Mouse (Mus musculus) right cerebral cortex, postnatal 10 days (tissue): ENCODE measurements around the gene Dtx1.

Experiments used
- DNase-seq, 2 experiments: peaks; one replicate each; pipeline ENCODE4 v3.0.0; 2021; ENCODE audit warnings: low spot score in 2 of 2

Gene Dtx1

GRCm38 (mm10) chr5:120711827-120712226, at the start of gene Dtx1:
Dtx1 (minus strand) TSS chr5:120711927.
- DNase-seq: no peak

- DNase-seq: no peak
These were observed 42.5 kb upstream of the Dtx1 start for GRCm38 (mm10) chr5:120754215-120754614.

GRCm38 (mm10) chr5:120752786-120753185, 41.1 kb upstream of the Dtx1 start:
- DNase-seq: no peak

GRCm38 (mm10) chr5:120751206-120751605, 39.5 kb upstream of the Dtx1 start:
- DNase-seq: no peak

GRCm38 (mm10) chr5:120749688-120750087, 38.0 kb upstream of the Dtx1 start, which contains the start of gene Oas2:
Oas2 (minus strand) TSS chr5:120749853.
- no peak for DNase-seq

DNA sequence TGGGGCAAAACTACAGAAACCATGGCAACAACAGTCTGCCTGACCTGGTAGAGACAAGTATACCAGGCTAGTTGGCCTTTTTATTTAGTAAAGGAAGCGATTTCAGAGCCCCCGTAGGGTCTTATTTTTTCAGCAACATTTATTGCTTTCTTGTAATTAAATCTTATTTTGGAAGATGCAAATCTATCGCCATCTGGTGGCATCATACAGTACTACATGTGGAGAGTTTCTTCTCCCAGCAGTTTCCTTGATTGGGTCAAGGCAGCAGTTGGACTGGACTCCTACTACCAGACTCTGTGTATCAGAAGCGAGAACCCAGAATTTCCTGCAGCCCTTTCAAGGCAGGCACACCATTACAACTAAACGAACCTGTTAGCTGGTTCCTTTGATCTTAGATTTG, 34.7 kb upstream of the Dtx1 start:
- peak; percentile 60 to 75 for DNase-seq

DNA sequence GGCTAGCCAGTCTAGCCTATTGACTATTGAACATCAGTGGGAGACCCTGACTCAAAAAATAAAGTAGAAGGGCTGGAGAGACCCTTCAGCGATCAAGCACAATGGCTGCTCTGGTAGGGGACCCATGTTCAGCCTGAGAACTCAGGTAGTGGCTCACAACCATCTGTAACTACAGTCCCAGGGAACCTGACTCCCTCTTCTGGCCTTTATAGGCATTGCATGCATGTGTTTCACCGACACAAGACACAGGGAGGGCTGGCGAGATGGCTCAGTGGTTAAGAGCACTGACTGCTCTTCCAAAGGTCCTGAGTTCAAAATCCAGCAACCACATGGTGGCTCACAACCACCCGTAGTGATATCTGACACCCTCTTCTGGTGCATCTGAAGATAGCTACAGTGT, 30.4 kb upstream of the Dtx1 start:
- DNase-seq: no peak

- DNase-seq: peak; percentile 68 to 73
These were observed 22.8 kb upstream of the Dtx1 start for GRCm38 (mm10) chr5:120734380-120734990.

GRCm38 (mm10) chr5:120733696-120734095, 22.0 kb upstream of the Dtx1 start:
- no peak for DNase-seq

- no peak for DNase-seq
These were observed 21.0 kb upstream of the Dtx1 start for GRCm38 (mm10) chr5:120732740-120733139.

DNA sequence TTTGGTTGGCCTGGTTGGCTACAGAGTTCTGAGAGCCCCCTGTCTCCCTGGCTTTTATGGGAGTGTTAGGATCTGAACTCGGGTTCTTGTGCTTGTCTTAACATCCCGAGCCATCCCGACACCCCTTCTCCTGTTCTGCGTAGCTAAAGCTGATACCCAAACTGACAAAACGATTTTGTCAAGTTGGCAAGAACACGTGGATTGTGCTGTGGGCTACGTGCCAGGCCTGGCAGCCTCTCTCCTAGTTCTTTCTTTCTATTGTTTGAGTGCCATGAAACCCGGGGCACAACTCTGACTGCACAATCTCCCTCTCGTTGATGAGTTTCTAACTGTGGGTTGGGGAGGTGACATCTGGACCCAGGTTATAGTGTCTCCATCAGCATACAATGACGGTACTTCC, 17.6 kb upstream of the Dtx1 start:
- DNase-seq: peak in 1 of 2 experiments; percentile 73

DNA sequence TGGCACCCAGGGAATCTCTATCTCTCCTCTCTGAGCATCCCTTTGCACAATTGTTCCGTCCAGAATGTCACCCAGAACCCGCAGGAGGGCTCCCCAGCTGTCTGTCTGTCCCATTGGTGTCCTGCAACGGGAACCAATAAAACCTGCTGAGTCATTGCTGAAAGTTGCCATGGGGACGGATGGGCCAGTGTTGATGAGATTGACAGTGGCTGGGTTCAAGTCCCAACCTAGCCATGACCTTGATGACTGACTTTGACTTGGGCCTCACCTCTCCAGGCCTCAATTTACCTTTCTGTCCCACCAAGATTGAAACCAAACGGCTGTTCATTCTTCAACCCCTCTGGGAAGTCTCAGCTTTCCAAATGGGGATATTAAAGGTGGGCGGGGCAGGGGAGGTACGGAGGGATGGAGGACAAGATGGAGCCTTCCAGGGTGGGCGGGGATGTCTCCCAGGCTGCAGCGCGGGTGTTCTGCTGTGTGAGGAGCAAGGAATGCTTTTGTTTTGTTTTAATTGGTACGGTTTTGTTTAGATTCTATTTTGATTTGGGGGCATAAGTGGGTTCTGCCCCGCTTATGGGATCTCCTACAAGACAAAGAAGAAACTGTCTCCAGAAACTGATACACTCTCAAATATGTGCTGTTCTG, 14.2 kb upstream of the Dtx1 start:
- no peak for DNase-seq

DNA sequence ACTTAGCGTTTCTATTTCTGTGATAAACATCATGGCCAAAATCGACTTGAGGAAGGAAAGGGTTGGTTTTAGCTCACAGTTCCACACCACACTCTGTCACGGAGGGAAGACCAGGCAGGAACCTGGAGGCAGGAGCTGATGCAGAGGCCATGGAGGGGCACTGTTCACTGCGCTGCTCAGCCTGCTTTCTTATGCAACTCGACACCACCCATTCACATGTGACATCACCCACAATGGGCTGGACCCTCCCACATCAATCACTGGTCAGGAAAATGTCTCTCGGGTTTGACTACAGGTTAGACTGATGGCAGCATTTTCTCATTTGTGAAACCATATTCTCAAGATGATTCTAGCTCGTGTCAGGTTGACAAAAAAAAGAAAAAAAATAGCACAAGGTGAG, 9.3 kb upstream of the Dtx1 start:
- DNase-seq: no peak

DNA sequence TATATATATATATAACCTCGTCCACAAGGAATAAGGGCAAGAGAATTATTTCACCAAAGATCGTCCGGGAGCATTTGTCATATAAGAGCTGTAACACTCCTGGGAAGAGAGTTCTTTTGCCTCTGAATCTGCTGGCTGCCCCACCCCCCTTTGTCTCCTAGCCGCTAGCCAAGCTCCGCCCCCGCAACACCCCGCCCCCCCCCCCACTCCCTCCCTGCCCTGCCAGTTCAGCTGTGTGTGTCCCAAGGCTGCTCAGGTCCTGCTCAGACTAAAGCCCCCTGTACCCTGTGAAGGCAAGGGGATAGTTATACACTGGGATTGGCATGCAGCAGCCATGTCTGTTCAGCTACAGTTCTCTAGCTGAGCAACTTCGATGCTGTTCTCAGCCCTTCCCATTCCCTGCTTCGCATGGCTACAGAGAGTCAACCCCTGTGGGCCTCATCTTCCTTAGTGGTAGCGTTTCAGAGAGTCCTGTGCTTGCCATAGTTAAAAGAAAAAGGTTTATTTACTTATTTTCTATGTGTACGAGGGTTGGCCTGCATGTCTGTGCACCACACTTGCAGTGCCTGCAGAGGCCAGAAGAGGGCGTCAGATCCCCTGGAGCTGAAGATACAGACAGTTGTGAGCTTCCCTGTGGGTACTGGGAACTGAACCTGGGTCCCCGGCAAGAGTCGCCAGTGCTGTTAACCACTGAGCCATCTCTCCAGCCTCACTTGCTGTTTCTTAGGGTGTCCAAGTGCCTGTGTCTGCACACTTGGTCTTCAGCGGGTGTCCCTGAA, 7.1 kb upstream of the Dtx1 start:
- no peak for DNase-seq

- DNase-seq: peak; percentile 44 to 53
These were observed 5.4 kb upstream of the Dtx1 start for GRCm38 (mm10) chr5:120717136-120717535.

- DNase-seq: peak; percentile 76 to 88
These were observed 2.6 kb upstream of the Dtx1 start for GRCm38 (mm10) chr5:120714314-120714713.

DNA sequence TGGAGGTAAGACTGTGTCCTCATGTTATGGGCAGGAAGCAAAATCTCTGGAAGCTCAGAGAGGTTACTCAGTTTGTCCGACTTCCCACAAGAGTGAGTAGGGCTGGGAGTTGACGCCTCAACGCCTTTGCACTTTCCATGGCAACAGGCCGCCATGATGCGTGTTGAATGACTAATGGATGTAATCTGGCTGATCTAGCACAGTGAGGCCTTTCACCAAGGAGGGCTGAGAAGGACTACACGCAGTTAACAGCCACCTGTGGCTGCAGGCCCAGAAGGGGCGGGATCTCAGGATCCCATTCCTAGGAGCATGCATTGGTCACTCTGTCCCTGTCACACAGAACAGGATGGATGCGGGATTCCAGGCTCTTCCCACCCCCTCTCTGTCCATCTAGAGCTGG, 994 bp upstream of the Dtx1 start:
- DNase-seq: peak; percentile 71 to 78

GRCm38 (mm10) chr5:120711416-120711815, 311 bp downstream of the Dtx1 start:
- peak; percentile 91 for DNase-seq

- peak; percentile 72 to 75 for DNase-seq
These were observed 890 bp downstream of the Dtx1 start for GRCm38 (mm10) chr5:120710826-120711248.

DNA sequence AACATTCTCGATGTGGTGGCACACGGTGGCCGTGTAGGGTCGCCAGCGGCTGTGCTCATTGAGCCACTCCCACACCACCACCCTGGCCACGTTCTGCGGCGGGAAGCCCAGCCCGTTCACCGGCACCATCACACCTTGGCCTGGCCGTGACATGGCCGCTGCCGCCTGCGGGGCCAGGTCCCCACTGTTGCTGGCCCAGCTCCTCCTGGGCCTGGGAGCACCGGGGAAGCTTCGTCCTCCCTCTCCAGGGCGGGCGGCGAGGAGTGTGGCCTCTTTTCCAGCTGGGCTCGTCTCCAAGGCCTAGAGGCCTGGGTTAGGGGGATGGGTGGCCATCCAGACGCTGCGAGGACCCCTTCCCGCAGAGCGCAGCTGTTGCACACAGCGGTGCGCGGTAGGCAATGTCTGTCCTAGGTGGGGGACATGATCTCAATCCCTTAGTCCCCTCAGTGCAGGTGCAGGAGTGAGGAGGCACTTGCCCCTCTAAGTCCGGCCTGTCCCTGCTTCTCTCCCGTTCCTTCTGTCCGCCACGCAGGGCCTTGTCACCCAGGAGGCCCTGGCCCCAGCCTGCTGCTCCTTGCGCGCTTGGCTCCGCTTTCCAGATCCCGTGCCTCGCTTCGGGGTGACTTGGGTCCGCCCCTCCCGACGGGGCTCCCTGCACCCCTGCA, 1.4 kb downstream of the Dtx1 start:
- DNase-seq: peak; percentile 79 to 82

GRCm38 (mm10) chr5:120706976-120707375, 4.8 kb downstream of the Dtx1 start:
- no peak for DNase-seq

DNA sequence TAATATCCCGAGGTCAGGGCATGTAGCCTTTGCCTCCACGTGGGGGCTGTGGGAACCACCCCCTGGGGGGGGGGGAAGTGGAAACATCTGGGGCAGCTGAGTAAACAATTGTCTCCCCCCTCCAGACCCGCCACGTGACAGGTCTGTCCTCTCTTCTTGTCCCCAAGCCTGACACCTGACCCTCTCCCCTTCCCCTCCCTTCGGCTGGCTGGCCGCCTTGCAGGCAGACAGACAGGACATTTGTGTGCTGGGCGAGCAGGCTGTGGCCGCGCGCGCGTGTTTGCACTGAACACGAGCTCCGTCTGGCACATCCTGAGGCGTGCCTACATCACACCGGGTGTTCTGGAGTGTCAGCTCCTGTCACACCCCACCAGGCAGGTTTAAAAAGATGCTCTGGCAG, 5.2 kb downstream of the Dtx1 start:
- DNase-seq: peak; percentile 69 to 72
